Mouse (Mus musculus) bone marrow, adult 2 months (tissue): ENCODE measurements around the gene Dnah7b. TPM values are rescaled to one million over a fixed set of nuclear protein-coding genes. Genes with fewer than 3 reads are reported as not detected.
"Not testable (repeated sequence)": the region's sequence is repeated elsewhere in the genome, so short reads cannot be mapped to it uniquely, and the experiment has no call there.

ENCODE experiments used
- H3K27ac ChIP-seq: fragments of 200-500 bp; 2 replicates; pipeline ENCODE4 v1.5.1; 2012; ENCODE audit warnings: low read depth, mild to moderate bottlenecking, control low read depth, inconsistent platforms, low read length; ENCODE audit not compliant: control insufficient read depth, poor library complexity, insufficient read depth
- H3K4me1 ChIP-seq: fragments of 200-500 bp; 2 replicates; pipeline ENCODE4 v1.6.1; 2011; ENCODE audit warnings: low read length; ENCODE audit not compliant: control insufficient read depth, insufficient read depth
- H3K4me3 ChIP-seq: fragments of 200-500 bp; replicated peaks from 2 replicates; pipeline ENCODE3; 2011; ENCODE audit warnings: mild to moderate bottlenecking, low read depth, low read length, control low read depth; ENCODE audit not compliant: control insufficient read depth
- CTCF ChIP-seq: fragments of 200-500 bp; IDR thresholded peaks from 2 replicates; pipeline ENCODE4 v1.5.1; 2011; ENCODE audit warnings: low read length, control low read depth; ENCODE audit not compliant: control insufficient read depth, insufficient read depth
- POLR2A ChIP-seq: fragments of 200-500 bp; IDR thresholded peaks from 2 replicates; pipeline ENCODE4 v1.6.1; 2011; ENCODE audit warnings: low read depth, mild to moderate bottlenecking, control low read depth, low read length, borderline replicate concordance; ENCODE audit not compliant: control insufficient read depth
- WGBS: fragments of 180-500 bp; shearing (Covaris S2); methylation state at CpG from one replicate; pipeline ENCODE4 v1.1.7; 2018; 5-methylcytosine and 5-hydroxymethylcytosine counted together
- polyA plus RNA-seq: library from polyadenylated mRNA; stranded (reverse); fragments of >200 nt; gene quantifications from 2 replicates; pipeline ENCODE4 v1.2.4, GENCODE M21; 2011; ENCODE audit warnings: low replicate concordance; ENCODE audit not compliant: missing spikeins, insufficient read depth, insufficient read length

The Dnah7b gene
- polyA plus RNA-seq, result not detected in 2 replicates

GRCm38 (mm10) chr1:46066015-46066414 is at the start of gene Dnah7b:
Gene Dnah7b (plus strand): TSS chr1:46066315.
- Histone ChIP-seq H3K27ac (no peak within 1 kb of the TSS), H3K4me1 (no peaks in the 10 kb centered on the region), H3K4me3 (no peak within 1 kb of the TSS)
- TF ChIP-seq POLR2A (no peak), CTCF (no peak)
- WGBS, result 53% methylated on average over 1 of the region's 1 CpGs

- TF ChIP-seq POLR2A (no peak), CTCF (no peak)
- no peaks in the 10 kb centered on the region for H3K4me1 ChIP-seq
- H3K27ac ChIP-seq, result no peak overlapping the region
- WGBS, result 43% methylated on average over 2 of the region's 2 CpGs
- no peak overlapping the region for H3K4me3 ChIP-seq
Observed at GRCm38 (mm10) chr1:46018382-46018977, 47.6 kb upstream of the Dnah7b start.

- Histone ChIP-seq H3K4me3 (no peak overlapping the region), H3K4me1 (no peaks in the 10 kb centered on the region), H3K27ac (no peak overlapping the region)
- WGBS, result 28% methylated on average over 2 of the region's 2 CpGs
- no peak for TF ChIP-seq POLR2A
- TF ChIP-seq CTCF, result no peak
Observed at GRCm38 (mm10) chr1:46022262-46022661, 43.9 kb upstream of the Dnah7b start.

DNA sequence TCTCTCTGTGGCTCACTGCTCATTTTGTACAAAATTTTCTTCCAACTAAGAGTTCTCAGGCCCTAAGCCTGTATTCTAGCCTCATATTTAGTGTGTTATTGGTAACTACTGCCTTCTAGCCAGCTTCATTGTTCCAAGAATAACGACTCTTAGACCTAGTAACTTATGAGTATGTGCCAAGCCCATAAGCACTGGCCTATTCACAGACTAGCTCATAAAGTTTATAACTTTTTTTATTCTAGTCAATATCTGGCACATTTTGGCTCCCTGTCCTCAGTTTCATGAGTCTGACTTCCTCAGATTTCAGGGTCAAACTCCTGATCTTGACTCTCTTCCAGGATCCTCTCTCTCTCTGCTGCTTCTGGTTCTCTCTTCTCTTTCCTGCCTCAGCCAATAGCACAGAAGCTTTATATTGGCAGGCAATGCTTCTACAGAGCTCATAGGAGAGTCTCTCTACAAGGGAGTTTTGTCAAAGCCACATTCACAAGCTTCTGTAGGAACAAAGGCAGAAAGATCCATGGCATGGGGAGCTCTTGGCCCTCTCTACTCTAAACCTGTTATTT is 34.0 kb upstream of the Dnah7b start:
- H3K4me1 ChIP-seq, result no peaks in the 10 kb centered on the region
- 69% methylated on average over 1 of the region's 1 CpGs for WGBS
- no peak overlapping the region for H3K27ac ChIP-seq
- TF ChIP-seq POLR2A (no peak), CTCF (no peak)
- H3K4me3 ChIP-seq, result no peak overlapping the region

DNA sequence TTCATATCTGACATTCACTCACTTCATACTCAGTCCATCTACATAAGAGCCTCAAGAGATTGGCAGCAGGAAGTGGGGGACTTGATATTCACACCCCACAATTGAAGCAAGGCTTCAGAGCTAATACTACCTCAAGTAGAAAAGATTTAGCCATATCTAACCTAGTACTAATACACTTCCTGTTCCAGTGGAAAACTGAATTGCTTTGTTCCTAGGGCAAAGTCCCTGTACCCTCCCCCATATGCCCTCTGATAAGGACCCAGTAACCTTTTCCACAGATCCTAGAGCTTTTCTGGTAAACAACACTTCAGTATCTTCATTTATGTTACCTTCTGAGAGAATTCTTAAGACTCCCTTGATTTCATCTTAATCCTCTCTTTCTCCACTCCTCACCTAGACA is 17.9 kb upstream of the Dnah7b start:
- TF ChIP-seq CTCF, result no peak
- no peaks in the 10 kb centered on the region for H3K4me1 ChIP-seq
- no peak overlapping the region for H3K4me3 ChIP-seq
- no peak overlapping the region for H3K27ac ChIP-seq

DNA sequence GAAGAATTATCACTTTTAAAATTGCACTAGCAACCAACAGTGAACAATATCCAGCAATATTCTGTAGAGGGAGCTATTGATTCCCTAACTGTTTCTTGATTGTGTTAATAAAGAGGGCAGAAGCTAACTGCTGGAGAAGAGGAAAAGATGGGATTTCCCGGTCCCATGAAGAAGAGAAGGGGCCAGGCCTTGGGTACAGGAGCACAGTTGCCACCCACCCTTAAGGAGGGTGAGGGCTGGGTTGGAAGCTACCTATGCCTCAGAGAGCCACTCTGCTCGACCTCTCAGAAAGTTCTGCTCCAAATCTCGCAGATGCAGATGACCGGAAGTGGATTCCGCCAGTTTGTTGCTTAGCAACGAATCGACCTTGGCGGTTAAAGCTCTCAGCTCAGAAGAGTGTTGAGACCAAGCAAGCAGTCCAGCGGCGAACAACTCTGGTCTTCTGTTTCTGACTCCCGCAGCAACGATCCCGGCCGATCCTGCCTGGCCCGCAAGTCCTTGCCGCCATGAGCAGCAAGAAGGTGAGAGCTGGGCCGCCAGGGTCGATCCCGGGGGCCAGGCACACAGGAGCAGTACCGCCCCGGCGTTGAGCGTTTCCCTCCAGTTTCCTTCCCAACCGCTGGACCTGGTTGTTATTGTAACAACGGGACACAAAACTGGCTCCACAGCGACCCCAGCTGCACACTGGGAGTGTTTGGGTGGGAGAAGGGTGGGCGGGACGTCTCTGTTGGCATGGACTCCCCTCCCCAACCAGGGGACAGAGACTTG is 553 bp downstream of the Dnah7b start:
- TF ChIP-seq CTCF, result no peak
- TF ChIP-seq POLR2A, result no peak
- no peak overlapping the region for H3K4me3 ChIP-seq
- WGBS, result 2% methylated on average over 28 of the region's 28 CpGs
- H3K27ac ChIP-seq, result no peak overlapping the region
- no peaks in the 10 kb centered on the region for H3K4me1 ChIP-seq

DNA sequence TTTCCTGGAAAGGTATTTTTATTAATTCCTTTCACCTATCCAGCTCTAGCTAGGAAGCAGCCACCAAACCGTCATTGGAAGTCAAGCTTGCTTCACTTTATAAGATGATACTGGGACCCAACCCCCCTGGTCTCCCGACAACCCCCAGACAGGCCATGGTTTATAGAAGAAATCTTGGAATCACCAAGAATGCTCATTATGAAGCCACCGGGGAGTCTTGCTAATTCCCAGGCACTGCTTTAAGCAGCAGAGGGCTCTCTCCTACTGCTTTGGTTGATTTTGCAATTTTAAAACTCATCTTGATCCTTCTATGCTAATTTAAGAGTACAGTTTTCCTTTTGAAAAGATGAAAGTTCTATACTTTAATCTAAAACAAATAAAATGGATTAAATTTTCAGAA is 2.7 kb downstream of the Dnah7b start:
- WGBS, result 79% methylated on average over 3 of the region's 3 CpGs
- not testable (repeated sequence) for H3K4me3 ChIP-seq, H3K4me1 ChIP-seq, H3K27ac ChIP-seq

DNA sequence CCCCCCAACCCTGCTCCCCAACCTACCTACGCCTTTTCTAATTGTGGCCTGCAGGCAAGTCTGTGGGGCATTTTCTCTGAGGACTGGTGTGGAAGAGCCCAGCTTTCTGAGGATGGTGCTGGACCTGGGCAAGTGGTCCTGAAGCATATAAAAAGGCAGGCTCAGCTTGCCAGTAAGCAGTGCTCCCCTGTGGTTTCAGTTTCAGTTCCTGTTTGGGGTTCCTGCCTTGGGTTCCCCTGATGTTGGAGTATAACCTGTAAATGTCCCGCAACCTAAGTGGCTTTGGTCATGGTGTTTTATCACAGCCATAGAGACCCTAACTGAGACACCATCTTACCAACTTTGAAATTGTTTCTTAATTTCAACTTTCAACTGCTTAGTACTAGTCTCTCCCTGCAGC is 11.8 kb downstream of the Dnah7b start:
- H3K4me3 ChIP-seq, result no peak overlapping the region
- 71% methylated on average over 2 of the region's 2 CpGs for WGBS
- H3K27ac ChIP-seq, result no peak overlapping the region
- TF ChIP-seq POLR2A, result no peak
- no peaks in the 10 kb centered on the region for H3K4me1 ChIP-seq

DNA sequence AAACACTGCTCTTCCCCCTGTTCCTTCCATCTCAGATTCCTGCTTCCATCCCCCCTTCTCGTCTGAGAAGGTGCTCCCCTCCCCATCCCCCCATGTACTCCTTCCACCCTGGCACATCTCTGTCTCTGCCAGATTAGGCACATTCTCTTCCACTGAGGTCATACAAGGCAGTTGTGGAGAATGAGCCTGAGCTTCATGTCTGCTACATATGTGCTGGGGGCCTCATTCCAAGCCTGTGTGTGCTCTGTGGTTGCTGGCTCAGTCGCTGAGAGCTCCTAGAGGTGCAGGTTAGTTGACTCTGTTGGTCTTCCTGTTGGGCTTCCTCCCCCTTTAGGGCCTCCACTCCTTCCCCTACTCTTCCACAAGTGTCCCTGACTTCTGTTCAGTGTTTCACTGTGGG is 34.4 kb downstream of the Dnah7b start:
- WGBS, result 62% methylated on average over 2 of the region's 2 CpGs
- Histone ChIP-seq H3K4me1 (no peaks in the 10 kb centered on the region), H3K27ac (no peak overlapping the region), H3K4me3 (no peak overlapping the region)
- TF ChIP-seq POLR2A (no peak), CTCF (no peak)

DNA sequence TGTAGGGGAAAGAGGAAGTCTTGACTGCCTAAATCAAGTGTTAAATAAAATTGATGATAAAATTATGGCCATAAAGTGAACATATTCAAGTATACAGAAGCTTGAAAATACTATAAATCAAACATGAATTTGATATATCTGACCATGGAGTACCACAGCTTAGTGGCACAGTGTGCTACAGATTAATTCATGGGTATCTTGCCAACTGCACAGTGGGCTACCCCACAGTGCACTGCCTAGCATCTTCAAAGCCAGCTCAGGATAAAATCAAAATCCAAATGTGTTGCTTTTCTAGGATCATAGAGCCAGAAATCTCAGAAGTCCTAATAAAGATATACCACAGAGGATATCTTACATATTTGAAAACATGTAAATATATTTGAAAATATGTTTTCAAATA is 46.5 kb downstream of the Dnah7b start:
- H3K27ac ChIP-seq, H3K4me3 ChIP-seq, H3K4me1 ChIP-seq: not testable (repeated sequence)

GRCm38 (mm10) chr1:46117179-46117578 is 51.1 kb downstream of the Dnah7b start:
- WGBS, result 70% methylated on average over 2 of the region's 2 CpGs
- H3K4me3 ChIP-seq, H3K4me1 ChIP-seq, H3K27ac ChIP-seq: not testable (repeated sequence)
